Mouse (Mus musculus): Measurements from ENCODE around the gene Chn2. TPM values are rescaled to one million over a fixed set of nuclear protein-coding genes. Genes with fewer than 3 reads are reported as not detected.

Chn2 gene
- 10 to 100 TPM; 38.8 to 42.7 TPM for total RNA-seq (2021)

DNA sequence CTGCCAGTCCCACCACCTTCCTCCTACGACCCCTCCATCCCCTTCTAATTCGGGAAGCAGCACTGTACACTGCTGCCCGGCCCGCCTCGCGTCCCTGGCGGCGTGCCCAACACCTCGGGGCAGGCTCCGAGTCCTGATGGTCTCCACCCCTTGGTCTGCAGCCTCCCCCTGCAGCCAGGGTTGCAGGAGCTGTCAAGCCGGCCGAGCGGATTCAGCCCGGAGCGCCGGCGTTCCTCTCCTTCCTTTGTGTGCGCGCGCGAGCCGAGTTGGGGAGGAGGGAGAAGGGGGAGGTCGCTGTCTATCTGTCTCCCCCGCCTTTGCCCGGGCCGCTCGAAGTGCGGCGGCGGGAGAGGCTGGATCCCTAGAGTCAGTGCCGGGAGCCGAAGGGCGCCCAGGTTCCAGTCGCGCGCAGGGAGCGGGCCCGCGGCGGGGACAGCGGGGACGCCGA, at the start of gene Chn2:
Gene Chn2 (plus strand): TSS at position 198 of the 448 bp plus-strand sequence.
- intact Hi-C loops (cut with DNase I), result loop anchor here (2.0 kb wide), 1 partner anchor 125 kb away; no protein-coding TSS in a partner anchor
- peak; percentile 38 to 48 for DNase-seq (ENCODE audit: low spot score in 2 of 2)

DNA sequence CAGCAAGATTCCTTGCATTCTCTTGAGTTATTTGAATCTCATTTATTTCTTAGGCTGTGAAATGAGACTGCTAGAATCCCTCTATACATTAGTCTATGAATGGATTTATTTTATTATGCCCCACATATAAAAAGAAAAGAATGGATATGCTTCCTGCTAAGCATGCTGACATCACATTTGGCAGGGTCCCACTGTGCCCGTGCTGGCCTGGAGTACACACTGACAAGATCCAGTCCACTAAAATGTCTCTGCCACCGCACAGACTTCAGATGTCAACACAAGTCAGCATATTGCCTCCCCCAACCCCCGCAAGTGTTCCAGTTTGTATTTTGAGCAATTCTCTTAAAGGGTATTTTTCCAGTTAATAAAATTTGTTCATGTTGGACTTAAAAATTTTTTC, 47.0 kb upstream of the Chn2 start:
- DNase-seq (ENCODE audit: low spot score in 2 of 2), result no peak
- intact Hi-C loops (cut with DNase I), result no loop called here

DNA sequence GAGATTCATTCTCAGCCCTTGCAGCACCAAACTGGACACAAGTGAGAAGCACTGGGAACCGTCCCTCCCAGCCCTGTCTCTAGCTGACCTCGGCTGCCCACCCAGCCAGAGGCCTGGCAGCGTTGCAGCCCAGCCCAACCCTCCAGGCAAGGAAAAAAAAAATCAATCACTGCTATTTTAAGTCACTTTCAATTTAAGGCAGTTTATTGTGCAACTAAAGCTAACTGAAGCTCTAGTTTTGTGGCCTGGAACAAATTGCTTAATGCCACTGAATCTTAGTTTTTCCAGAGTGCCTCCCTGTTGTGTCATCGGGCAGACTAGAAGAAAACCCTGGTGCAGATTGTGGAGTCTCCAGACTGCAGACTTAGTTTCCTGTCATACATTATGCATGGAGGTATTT, 43.8 kb upstream of the Chn2 start:
- intact Hi-C loops (cut with DNase I), result no loop called here
- no peak for DNase-seq (ENCODE audit: low spot score in 2 of 2)

DNA sequence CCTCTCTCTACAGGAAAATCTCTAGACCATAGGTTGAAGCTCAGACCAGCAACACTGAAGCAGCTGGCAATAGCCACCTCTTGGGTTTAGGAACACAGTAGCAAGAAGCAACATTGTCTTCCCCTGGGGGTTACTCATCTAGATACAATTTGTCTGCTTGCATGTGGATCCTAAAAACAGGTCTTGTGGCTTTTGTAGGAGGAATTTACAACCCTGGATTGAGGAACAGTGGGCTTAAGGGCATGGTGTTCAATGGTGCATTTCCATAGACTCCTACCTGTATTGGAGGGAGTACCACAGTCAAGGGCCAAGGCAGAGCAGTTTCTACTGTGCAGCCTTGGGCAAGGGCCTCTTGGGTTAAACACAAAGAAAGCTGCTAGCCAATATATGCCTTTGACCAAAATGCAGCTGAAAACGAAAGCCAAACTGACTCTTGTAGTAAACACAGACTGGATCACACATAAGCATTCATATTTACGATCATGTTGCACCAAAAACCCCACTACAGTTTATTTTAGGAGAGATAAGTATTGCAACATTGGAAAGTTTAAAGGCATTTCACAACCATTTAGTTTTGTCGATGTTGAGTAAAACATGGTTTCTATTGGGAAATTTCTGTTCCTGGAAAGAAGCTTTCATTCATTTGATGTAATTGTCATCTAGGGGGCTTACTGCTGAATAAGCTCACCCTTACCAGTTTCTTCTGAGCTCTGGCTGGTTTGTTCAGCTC, 43.0 kb upstream of the Chn2 start:
- intact Hi-C loops (cut with DNase I), result no loop called here
- no peak for DNase-seq (ENCODE audit: low spot score in 2 of 2)

DNA sequence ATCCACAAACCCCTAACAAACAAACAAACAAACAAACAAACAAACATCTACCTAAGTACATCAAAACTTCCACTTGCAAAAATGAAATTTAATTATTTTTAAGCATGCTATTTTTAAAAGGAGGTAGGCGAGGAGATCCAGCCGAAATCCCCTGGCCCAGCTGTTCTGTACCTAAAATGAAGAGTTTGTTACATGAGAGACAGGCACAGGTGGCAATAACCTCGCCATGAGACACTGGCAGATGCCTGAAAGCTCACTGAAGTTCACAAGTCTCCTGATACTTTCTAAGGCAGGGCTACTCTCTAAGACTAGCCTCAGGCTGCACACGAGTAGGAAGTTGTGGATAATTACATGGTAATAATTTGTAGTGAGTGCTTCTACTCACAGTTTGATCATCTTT, 34.1 kb upstream of the Chn2 start:
- intact Hi-C loops (cut with DNase I), result no loop called here

DNA sequence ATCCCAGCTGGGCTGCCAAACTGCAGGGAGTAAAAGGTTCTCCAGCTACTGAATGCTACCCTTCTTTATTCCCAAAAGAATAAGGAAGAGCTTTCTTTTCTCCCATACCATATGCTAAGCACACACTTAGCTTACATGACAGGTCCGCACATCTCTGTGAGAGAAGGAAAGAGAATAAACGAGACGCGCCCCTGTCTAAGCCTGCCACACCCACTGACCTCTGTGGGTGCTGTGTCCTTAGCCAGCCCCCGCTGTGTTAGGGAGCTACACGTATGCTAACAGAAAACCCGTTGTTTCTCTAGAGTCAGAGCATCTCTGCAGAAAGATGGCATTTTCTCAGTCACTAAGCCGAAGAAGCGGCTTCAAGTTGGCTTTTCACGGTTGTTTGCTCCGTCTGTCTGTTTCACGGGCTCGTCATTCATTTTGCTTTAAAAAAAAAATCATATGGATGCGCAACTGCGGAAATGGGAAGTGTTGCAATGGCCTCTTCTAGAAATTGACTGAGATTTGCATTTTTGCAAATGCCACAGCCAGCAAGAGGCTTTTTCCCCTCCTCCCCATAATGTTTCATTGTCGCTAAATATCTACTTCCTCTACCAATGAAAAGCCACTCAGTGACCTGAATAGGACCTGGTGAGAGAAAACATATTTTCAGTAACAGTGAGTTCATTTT, 30.8 kb upstream of the Chn2 start:
- peak; percentile 15 to 19 for DNase-seq (ENCODE audit: low spot score in 2 of 2)
- intact Hi-C loops (cut with DNase I), result no loop called here

More for the DNA sequence above, 34.1 kb upstream of the Chn2 start:
- no peak for DNase-seq (ENCODE audit: low spot score in 2 of 2)

DNA sequence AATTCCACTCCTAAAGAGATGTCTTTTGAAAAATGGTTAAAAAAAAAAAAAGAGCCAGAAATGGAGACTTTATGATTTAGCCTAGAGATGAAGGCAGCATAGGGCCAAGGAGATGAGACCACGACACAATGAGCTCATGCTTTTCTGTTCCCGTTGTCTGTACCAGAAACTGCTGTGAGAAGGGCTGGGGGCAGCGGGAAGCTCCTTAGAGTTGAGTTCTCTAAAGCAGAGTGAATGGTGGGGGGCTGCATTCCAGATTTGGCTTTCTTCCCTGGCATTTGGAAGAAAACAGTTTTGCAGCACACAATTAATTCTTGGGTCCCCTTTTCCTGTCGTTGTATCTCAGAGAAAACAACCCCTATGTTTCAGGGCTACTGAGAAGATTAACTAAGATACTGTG, 30.1 kb upstream of the Chn2 start:
- intact Hi-C loops (cut with DNase I), result no loop called here
- DNase-seq (ENCODE audit: low spot score in 2 of 2), result no peak

DNA sequence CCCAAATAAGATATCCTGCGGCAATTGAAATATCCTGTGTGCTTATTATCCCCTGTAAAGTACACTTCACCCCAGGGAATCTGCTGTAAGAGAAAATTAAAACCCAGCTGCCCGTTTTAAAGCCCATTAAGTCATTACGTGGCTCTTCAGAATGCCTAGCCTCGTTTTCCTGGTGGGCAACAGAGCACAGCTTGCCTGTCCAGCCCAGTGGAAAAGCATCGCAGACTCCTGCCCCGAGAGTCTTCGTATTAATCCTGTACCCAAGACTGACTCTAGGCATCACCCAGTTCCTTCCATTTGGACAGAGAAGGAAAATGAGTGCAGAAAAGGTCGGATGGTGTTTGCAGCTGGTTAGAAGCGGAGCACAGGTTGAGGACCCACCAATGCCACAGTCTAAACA, 29.0 kb upstream of the Chn2 start:
- DNase-seq (ENCODE audit: low spot score in 2 of 2), result no peak
- intact Hi-C loops (cut with DNase I), result no loop called here

DNA sequence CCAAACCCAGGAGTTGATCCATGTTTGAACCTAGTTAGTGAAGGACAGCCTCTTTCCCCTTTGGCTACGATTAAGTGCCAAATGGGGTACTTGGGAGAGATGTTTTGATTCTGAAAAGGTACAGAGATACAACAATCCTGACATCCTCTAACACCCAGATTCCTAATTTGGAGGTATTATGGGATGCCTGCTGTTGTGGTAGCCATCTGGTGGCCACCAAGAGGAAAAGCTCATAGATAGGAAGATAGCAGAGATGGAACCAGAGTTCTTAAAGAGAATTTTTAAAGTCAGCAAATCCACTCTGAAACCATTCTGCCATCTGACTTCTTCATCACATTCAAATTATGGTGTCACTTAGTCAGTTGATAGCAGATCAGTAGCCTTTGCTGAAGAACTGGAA, 27.2 kb upstream of the Chn2 start:
- DNase-seq (ENCODE audit: low spot score in 2 of 2), result no peak
- intact Hi-C loops (cut with DNase I), result no loop called here

DNA sequence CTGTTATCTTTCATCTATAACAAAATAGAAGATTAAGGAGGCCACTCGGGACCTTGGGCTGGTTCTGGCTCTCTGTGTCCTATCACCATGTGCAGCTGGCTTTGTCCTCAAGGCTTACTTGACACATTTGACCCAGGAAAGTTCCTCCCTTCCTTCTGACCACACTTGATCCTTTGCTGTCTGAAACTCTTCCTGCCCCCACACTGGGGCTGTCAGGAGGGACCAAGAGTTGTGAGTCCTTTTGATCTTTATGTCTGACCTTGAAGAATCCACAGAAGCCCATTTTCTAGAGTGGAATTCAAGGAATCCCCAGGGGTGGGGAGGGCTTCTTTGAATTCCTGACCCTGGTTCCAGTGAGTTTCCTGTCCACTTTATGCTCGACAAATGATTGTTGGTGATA, 21.3 kb upstream of the Chn2 start:
- DNase-seq (ENCODE audit: low spot score in 2 of 2), result no peak

DNA sequence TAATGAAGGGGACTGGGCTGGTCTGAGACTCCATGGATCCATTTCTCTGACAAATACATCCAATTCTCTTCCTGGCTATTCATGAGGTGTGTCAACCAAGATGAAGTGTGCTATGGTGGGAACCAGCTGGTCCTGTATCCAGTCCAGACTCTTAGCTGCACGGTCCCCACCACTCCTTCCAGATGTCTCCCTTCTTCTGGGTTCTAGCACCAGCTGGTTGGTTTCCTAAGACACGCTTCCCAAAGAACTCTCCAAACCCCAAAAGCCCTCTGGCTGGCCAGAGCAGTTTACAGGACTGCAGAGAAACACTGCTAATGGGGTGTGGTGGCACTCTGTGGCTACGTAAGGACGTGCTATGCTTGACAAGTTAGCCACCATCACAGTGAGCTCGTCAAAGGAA, 20.5 kb upstream of the Chn2 start:
- intact Hi-C loops (cut with DNase I), result no loop called here
- no peak for DNase-seq (ENCODE audit: low spot score in 2 of 2)

More for the DNA sequence above, 21.3 kb upstream of the Chn2 start:
- intact Hi-C loops (cut with DNase I), result no loop called here

DNA sequence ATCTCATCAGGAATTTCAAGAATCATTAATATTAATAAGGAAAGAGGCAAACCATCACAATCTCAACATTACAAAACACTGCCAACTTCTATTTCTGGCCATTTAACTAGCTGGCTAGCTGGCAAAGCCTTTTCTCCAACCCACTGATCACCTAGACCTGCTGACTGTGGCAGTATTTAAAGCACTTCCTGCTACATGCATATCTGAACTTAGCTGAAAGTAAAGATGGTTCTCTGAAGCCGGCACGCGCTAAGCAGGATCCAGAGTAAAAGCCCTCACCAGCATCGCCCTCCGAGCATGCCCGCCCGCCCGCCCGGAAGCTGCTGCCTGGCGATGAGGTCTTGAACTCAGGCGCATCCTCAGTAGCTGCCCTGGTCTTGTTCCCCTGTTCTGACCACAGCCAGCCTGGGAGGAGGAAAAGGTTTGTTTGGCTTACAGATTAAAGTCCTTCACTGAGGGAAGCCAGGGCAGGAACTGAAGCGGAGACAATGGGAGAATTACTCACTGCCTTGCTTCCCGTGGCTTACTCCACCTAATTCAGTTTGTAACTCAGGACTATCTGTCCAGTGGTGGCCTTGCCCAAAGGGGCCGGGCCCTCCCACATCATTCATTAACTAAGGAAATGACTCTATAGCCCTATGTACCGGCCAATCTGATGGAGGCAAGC, 18.1 kb upstream of the Chn2 start:
- DNase-seq (ENCODE audit: low spot score in 2 of 2), result no peak
- intact Hi-C loops (cut with DNase I), result no loop called here

DNA sequence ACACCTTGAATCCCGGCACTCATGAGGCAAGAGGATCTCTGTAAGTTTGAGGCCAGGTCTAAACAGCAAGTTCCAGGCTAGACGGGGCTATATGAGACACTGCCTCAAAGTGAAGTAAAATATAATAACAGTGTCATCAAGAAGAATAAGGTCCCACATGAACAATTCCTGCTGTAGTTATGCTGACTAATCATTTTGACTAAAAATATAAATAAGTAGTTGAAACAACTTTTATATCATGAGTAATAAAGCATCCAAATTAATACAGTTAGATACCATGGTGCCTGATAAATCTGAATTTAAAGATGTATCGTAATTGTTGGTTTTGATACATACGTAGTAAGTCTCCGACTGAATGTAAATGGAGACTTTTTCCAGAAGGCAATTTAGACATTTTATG, 15.5 kb upstream of the Chn2 start:
- intact Hi-C loops (cut with DNase I), result no loop called here
- DNase-seq (ENCODE audit: low spot score in 2 of 2), result no peak

DNA sequence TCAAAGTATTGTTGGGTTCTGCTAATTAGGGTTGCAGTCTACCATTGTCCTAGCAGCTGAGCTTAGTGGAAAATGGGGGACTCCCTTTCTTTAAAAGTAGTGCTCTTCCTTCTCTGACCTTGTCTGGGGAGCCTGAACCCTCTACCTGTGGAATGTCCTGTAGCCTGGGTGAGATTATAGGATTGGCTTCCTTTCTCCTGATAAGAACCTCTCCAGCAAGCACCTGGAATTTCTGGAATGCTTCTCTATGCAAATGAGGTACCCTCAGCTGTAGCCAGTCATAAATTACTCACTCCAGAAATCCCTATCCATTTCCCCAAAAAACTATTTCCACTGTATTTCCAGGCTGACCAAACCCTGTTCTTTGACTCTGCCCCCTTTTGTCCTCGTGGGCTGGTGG, 10.6 kb upstream of the Chn2 start:
- no peak for DNase-seq (ENCODE audit: low spot score in 2 of 2)
- intact Hi-C loops (cut with DNase I), result no loop called here

DNA sequence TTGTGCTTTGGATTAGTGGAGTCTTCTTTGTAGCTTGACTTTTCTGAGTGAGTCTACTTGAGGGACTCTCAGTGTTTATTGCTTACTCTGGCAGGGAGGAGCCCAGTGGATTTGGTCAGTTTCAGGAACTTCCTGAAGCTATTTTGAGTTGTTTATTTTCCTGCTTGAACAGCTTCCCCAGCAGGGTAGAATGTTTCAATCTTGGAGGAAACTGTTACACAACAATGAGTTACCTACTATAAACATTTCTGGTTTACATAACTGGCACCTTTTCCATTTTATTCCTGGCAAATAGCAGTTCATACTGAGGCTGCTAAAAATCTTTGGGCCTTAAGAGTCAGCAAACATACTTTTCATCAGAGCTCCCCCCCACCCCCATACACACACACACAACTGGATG, 9.0 kb upstream of the Chn2 start:
- no peak for DNase-seq (ENCODE audit: low spot score in 2 of 2)
- intact Hi-C loops (cut with DNase I), result loop anchor here (5.0 kb wide), 1 partner anchor 248 kb away; no protein-coding TSS in a partner anchor

DNA sequence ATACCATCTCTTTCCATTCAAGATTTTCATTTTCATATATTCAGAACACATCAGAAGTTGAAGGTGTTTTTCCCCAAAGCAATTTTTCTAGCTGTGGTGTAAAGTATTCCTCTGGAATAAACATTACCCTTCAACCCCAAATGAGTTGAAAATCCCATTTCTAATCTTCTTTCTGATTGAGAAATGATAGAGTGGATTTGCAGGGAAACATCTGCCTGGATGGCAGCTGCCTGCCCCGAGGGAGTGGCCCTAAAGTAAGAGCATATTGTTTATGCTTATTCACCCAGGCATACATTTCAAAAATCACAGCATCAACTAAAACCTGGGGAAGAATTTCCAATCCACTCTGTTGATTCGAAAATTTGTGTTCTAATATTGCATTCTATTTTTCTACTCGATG, 8.6 kb upstream of the Chn2 start:
- DNase-seq (ENCODE audit: low spot score in 2 of 2), result no peak
- intact Hi-C loops (cut with DNase I), result loop anchor here (5.0 kb wide), 1 partner anchor 248 kb away; no protein-coding TSS in a partner anchor

DNA sequence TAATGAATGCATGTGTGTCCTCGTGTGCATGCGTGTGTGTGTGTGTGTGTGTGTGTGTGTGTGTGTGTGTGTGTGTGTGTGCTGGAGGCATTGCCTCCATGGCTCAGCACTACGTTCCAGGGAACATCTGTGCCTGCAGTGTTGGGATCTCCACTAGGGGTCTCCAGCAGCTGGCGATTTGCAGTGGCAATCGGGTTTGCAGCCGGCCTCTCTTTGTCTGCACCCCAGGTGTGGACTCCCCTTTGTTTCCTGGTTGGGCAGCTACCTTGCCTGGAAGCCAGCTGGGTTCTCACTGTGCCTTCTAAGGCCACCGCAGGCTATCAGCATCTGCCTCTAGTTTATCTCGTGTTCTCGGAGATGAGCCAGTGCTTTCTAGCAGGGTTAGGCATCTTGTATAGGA, 4.9 kb upstream of the Chn2 start:
- intact Hi-C loops (cut with DNase I), result loop anchor here (2.0 to 5.0 kb wide), 2 partner anchors 194 to 252 kb away; no protein-coding TSS in a partner anchor
- DNase-seq (ENCODE audit: low spot score in 2 of 2), result peak; percentile 72 to 75

DNA sequence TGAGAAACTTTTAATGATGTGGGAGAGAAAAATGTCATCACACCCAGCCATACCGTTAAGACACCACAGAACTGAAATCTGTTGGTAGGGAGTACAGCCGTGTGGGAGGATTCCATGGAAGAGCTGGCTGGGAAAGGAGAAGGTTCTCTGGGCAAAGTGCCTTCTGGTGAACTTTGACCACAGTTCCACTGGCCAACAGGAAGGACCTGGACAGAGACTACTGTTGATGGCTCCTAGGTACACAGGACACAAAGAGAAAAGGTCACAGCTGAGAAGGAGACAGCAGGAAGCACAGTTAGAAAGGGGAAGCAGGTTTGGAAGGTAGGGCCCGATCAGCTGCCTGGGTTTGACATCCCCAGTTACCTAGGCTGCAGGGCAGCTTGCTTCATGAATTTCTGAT, 3.8 kb upstream of the Chn2 start:
- no peak for DNase-seq (ENCODE audit: low spot score in 2 of 2)
- intact Hi-C loops (cut with DNase I), result loop anchor here (2.0 kb wide), 1 partner anchor 193 kb away; no protein-coding TSS in a partner anchor

DNA sequence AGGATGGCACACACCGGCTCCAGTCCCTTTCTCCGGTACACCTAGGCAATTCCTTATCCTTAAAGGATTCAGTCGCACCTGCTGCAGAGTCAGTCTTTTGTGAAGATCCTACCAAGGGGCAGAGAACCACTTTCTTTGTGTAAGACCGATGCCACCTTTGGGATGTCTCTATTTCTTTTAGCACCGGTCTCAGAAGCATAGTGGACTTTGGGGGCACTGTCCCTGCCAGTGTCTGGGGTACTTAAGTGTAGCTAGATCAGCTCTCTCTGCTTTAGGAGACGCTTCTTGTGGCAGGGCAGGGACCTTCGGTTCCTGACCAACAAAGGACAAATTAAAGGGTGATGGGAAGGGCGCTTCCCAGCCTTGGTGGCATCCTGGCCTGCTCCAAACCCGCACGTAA, 488 bp upstream of the Chn2 start:
- DNase-seq (ENCODE audit: low spot score in 2 of 2), result no peak
- intact Hi-C loops (cut with DNase I), result loop anchor here (2.0 kb wide), 1 partner anchor 126 kb away; no protein-coding TSS in a partner anchor

DNA sequence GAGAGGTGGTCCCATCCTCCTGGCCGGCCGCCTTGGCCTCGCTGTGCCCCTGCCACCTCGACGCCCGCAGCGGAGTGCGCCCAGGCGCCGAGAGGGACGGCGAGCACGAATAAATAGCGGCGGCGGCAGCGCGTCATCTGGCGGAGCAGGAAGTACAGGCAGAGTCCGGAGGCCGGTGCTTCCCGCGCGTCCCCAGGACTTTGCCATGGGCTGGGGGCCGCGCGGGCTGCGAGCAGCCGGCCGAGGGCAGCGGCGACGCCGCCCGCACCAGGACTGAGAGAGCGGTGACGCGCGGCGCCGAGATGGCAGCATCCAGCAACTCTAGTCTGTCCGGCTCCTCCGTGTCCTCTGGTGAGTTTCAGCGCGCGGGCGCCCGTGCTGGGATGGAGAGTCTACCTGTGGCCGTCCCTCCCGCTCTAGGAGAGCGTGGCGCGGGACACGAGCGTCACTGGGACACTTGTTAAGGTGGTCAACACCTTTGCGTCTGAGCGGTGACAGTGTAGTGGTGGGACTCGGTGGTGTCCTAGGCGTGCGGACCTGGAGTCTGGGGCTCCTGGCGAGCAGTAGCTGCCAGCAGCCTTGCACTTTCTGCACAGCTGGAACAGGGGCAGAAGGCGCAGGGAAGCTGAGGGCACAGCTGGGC, 572 bp downstream of the Chn2 start:
- intact Hi-C loops (cut with DNase I), result loop anchor here (2.0 kb wide), 1 partner anchor 125 kb away; no protein-coding TSS in a partner anchor

More for the DNA sequence above, 572 bp downstream of the Chn2 start:
- DNase-seq (ENCODE audit: low spot score in 2 of 2), result peak; percentile 51 to 71
